In the genomic region with DNA sequence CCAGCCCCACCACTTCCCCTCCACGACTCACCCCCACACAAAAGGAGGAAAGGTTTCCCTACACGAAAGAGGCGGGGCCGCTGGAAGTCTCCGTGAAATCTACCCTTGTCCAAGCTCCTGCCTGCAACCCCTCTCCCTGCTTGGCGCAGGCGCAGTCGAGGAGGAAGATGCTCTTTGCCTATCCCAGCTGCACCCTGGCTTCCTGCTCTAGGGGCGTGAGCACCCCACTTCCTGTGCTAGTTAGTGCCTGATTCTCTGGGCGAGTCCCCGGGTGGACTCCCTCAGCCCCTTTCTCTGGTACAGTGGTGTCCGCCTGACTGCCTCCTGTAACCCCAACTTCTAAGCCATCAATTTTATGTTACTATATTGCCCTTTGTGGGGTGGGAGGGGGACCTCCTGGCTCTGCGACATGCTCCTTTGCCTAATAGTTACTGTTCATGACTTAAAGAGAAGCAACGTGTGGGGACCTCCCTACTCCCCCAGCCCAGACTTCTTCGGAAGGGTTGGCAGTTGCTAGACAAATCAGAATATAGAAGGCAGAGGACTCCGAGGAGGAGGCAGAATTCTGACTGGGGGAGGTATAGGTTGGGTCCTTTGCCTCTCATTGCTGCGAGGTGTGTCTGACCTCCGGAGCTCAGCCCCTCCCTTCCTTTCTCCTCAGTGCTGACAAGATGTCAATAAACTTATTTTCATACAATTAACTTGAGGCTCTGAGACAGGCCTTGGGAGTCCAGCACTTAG, we compare ENCODE assay signal across 7 mouse cellular contexts. TPM values are rescaled to one million over a fixed set of nuclear protein-coding genes. Genes with fewer than 3 reads are reported as not detected.
DNase-seq lines count a peak whose midpoint lies in the region; ATAC-seq and TF ChIP-seq lines count a peak whose summit lies in the region.

No protein-coding gene starts in this region.

- no peak for TF ChIP-seq CTCF in hindbrain, postnatal 0 days (IDR thresholded peaks at IDR 0.05; ENCODE audit: low read depth)

- peak overlapping the region; percentile 49; the same call in 1 of the 2 replicates for H3K27ac ChIP-seq in ES-E14 (ENCODE audit: insufficient read depth, low read depth, low read length, poor library complexity, severe bottlenecking)
- H3K27ac ChIP-seq in hindbrain, postnatal 0 days: no peak overlapping the region
- peak overlapping the region; percentile 91 for H3K27ac ChIP-seq in liver, embryonic 13.5 days

- no peaks in the 10 kb centered on the region for H3K27me3 ChIP-seq in hindbrain, postnatal 0 days (ENCODE audit: insufficient read depth, low read length)
- no peaks in the 10 kb centered on the region for H3K27me3 ChIP-seq in liver, embryonic 13.5 days

- peaks cover 3 to 12% of the 10 kb centered on the region in 2 experiments; a peak in 2 of 4 replicates for H3K4me1 ChIP-seq in ES-E14 (ENCODE audit: control insufficient read depth in 2 of 2, insufficient read depth in 2 of 2, low read length in 2 of 2, poor library complexity in 1 of 2)
- H3K4me1 ChIP-seq in hindbrain, postnatal 0 days (ENCODE audit: insufficient read depth, low read length): peaks cover 17% of the 10 kb centered on the region
- peaks cover 54% of the 10 kb centered on the region for H3K4me1 ChIP-seq in liver, embryonic 13.5 days (replicated peaks)

- DNase-seq in ES-E14 (ENCODE audit: low read depth, low spot score): peak; percentile 57
- DNase-seq in adrenal gland, postnatal 25 days: peak; percentile 64
- peak; percentile 56 for DNase-seq in gastrocnemius, postnatal 10 days
- no peak for DNase-seq in hindbrain, postnatal 0 days (ENCODE audit: low spot score)
- DNase-seq in liver, embryonic 13.5 days: peak; percentile 70
- peak; percentile 88 for DNase-seq in naive thymus-derived CD4-positive, alpha-beta T cell, adult 2 months (ENCODE audit: low read depth)
- peak; percentile 63 for DNase-seq in urinary bladder, adult 2 months (ENCODE audit: low spot score)

- H3K9ac ChIP-seq in ES-E14 (ENCODE audit: insufficient read depth, low read depth, low read length, poor library complexity, severe bottlenecking): peak overlapping the region; percentile 64
- H3K9ac ChIP-seq in hindbrain, postnatal 0 days (replicated peaks; ENCODE audit: low read length): no peak overlapping the region
- H3K9ac ChIP-seq in liver, embryonic 13.5 days: peak overlapping the region; percentile 70

- H3K9me3 ChIP-seq in ES-E14 (ENCODE audit: control insufficient read depth, insufficient read depth, low read depth, low read length): no peaks in the 10 kb centered on the region
- no peaks in the 10 kb centered on the region for H3K9me3 ChIP-seq in hindbrain, postnatal 0 days (ENCODE audit: low read length)
- H3K9me3 ChIP-seq in liver, embryonic 13.5 days (replicated peaks): no peaks in the 10 kb centered on the region

- 42% methylated on average over 18 of the region's 18 CpGs for WGBS in hindbrain, postnatal 0 days
- 18% methylated on average over 18 of the region's 18 CpGs for WGBS in liver, embryonic 13.5 days (ENCODE audit: insufficient replicate concordance)

- peaks cover 11% of the 10 kb centered on the region for H3K36me3 ChIP-seq in ES-E14 (ENCODE audit: control insufficient read depth, insufficient read depth, low read length, poor library complexity, severe bottlenecking)
- H3K36me3 ChIP-seq in hindbrain, postnatal 0 days (ENCODE audit: insufficient read depth, low read length): no peaks in the 10 kb centered on the region
- H3K36me3 ChIP-seq in liver, embryonic 13.5 days: peaks cover 16% of the 10 kb centered on the region

- H3K4me2 ChIP-seq in hindbrain, postnatal 0 days (ENCODE audit: low read depth, low read length): peak overlapping the region; percentile 24
- H3K4me2 ChIP-seq in liver, embryonic 13.5 days: peak overlapping the region; percentile 99

- in situ Hi-C loops in ES-E14 (cut with MboI; ENCODE audit: low sequenced_read_pairs in 2 of 2, unreplicated experiment in 2 of 2): no loop called here

- no peak for ATAC-seq in hindbrain, postnatal 0 days
- ATAC-seq in liver, embryonic 13.5 days (ENCODE audit: low read depth): peak; percentile 18; the same call in 1 of the 2 replicates

- peak overlapping the region; percentile 66 to 75 for H3K4me3 ChIP-seq in ES-E14 (ENCODE audit: insufficient read depth in 1 of 2, low read depth in 1 of 2, low read length in 2 of 2, poor library complexity in 1 of 2, severe bottlenecking in 1 of 2)
- peak overlapping the region; percentile 10; the same call in 1 of the 2 replicates for H3K4me3 ChIP-seq in hindbrain, postnatal 0 days (ENCODE audit: low read length)
- H3K4me3 ChIP-seq in liver, embryonic 13.5 days (replicated peaks): peak overlapping the region; percentile 58

TF ChIP-seq in ES-E14, 5 proteins besides CTCF, POLR2A, EP300 and RAD21:
- TF ChIP-seq MAFK (IDR thresholded peaks at IDR 0.05; ENCODE audit: insufficient read depth, low read depth, low read length) (no peak), CHD2 (IDR thresholded peaks at IDR 0.05; ENCODE audit: low read depth, low read length) (no peak), ZNF384 (IDR thresholded peaks at IDR 0.05; ENCODE audit: low read depth, low read length) (no peak), HCFC1 (IDR thresholded peaks at IDR 0.05; ENCODE audit: borderline replicate concordance, insufficient read depth, low read length) (no peak), ZC3H11A (IDR thresholded peaks at IDR 0.05; ENCODE audit: borderline replicate concordance, low read depth, low read length) (no peak)

RNA-seq across cellular contexts. Expression of a gene that starts 2.6 kb away (rescaled TPM):
- total RNA-seq in ES-E14 (2012; rRNA removed): 15.9 and 16.3 TPM in 2 replicates
- 45.8 and 48.3 TPM in 2 replicates for total RNA-seq in adrenal gland, postnatal 25 days (2021)
- total RNA-seq in gastrocnemius, postnatal 10 days (2021): 10 to 100 TPM; 20.4 to 24.0 TPM
- 128 and 140 TPM in 2 replicates for total RNA-seq in hindbrain, postnatal 0 days (2014; rRNA removed)
- polyA plus RNA-seq in hindbrain, postnatal 0 days (2015; fragmentation: Nextera tagmentation; extraction: Ambion mirVana): 20.0 and 22.4 TPM in 2 replicates
- polyA plus RNA-seq in liver, embryonic 13.5 days (2015; fragmentation: Nextera tagmentation; extraction: Ambion mirVana): 9.2 and 9.3 TPM in 2 replicates
- polyA plus RNA-seq in urinary bladder, adult 2 months (2012; rRNA removed): 15.8 and 20.3 TPM in 2 replicates

RNA-seq across cellular contexts. Expression of a gene that starts 10.2 kb away (rescaled TPM):
- 3.1 and 3.7 TPM in 2 replicates for total RNA-seq in ES-E14 (2012; rRNA removed)
- 10.9 and 13.0 TPM in 2 replicates for total RNA-seq in adrenal gland, postnatal 25 days (2021)
- 1 to 10 TPM; 2.0 to 3.5 TPM for total RNA-seq in gastrocnemius, postnatal 10 days (2021)
- total RNA-seq in hindbrain, postnatal 0 days (2014; rRNA removed): 22.5 and 26.1 TPM in 2 replicates
- polyA plus RNA-seq in hindbrain, postnatal 0 days (2015; fragmentation: Nextera tagmentation; extraction: Ambion mirVana): 5.6 and 6.0 TPM in 2 replicates
- polyA plus RNA-seq in liver, embryonic 13.5 days (2015; fragmentation: Nextera tagmentation; extraction: Ambion mirVana): 0.37 and 0.82 TPM in 2 replicates
- polyA plus RNA-seq in urinary bladder, adult 2 months (2012; rRNA removed): 7.5 and 9.5 TPM in 2 replicates

RNA-seq across cellular contexts. Expression of a gene that starts 14.0 kb away (rescaled TPM):
- not detected in 2 replicates for total RNA-seq in ES-E14 (2012; rRNA removed)
- total RNA-seq in adrenal gland, postnatal 25 days (2021): not detected in 2 replicates
- not detected for total RNA-seq in gastrocnemius, postnatal 10 days (2021)
- total RNA-seq in hindbrain, postnatal 0 days (2014; rRNA removed): 1.3 and 2.6 TPM in 2 replicates
- 1.6 TPM in 2 replicates for polyA plus RNA-seq in hindbrain, postnatal 0 days (2015; fragmentation: Nextera tagmentation; extraction: Ambion mirVana)
- polyA plus RNA-seq in liver, embryonic 13.5 days (2015; fragmentation: Nextera tagmentation; extraction: Ambion mirVana): not detected in 2 replicates
- 0.04 TPM in 1 of 2 replicates, not detected in the other for polyA plus RNA-seq in urinary bladder, adult 2 months (2012; rRNA removed)

RNA-seq across cellular contexts. Expression of a gene that starts 22.1 kb away (rescaled TPM):
- 1.6 and 1.7 TPM in 2 replicates for total RNA-seq in ES-E14 (2012; rRNA removed)
- 0.76 TPM in 1 of 2 replicates, not detected in the other for total RNA-seq in adrenal gland, postnatal 25 days (2021)
- total RNA-seq in gastrocnemius, postnatal 10 days (2021): under 1 TPM in 1 of 2 experiments, not detected in 1; 0.16 TPM
- total RNA-seq in hindbrain, postnatal 0 days (2014; rRNA removed): not detected in 2 replicates
- polyA plus RNA-seq in hindbrain, postnatal 0 days (2015; fragmentation: Nextera tagmentation; extraction: Ambion mirVana): not detected in 2 replicates
- polyA plus RNA-seq in liver, embryonic 13.5 days (2015; fragmentation: Nextera tagmentation; extraction: Ambion mirVana): 25.6 and 29.4 TPM in 2 replicates
- polyA plus RNA-seq in urinary bladder, adult 2 months (2012; rRNA removed): 0.04 TPM in 1 of 2 replicates, not detected in the other

RNA-seq across cellular contexts. Expression of a gene that starts 22.9 kb away (rescaled TPM):
- 91.5 and 105 TPM in 2 replicates for total RNA-seq in ES-E14 (2012; rRNA removed)
- total RNA-seq in adrenal gland, postnatal 25 days (2021): 120 and 126 TPM in 2 replicates
- total RNA-seq in gastrocnemius, postnatal 10 days (2021): 10 to 100 TPM; 39.9 to 45.0 TPM
- 85.4 and 88.0 TPM in 2 replicates for total RNA-seq in hindbrain, postnatal 0 days (2014; rRNA removed)
- 19.2 TPM in 2 replicates for polyA plus RNA-seq in hindbrain, postnatal 0 days (2015; fragmentation: Nextera tagmentation; extraction: Ambion mirVana)
- polyA plus RNA-seq in liver, embryonic 13.5 days (2015; fragmentation: Nextera tagmentation; extraction: Ambion mirVana): 15.0 and 17.4 TPM in 2 replicates
- 35.0 and 43.7 TPM in 2 replicates for polyA plus RNA-seq in urinary bladder, adult 2 months (2012; rRNA removed)

Comparison
In these comparisons a context has a peak if more than half of its experiments do, and no peak if none do; other contexts are left out.
1. H3K4me3 ChIP-seq: peak in every context shown above with its lines; median percentile 70 in ES-E14; 58 in liver, embryonic 13.5 days; 10 in hindbrain, postnatal 0 days.